Mouse (Mus musculus): ENCODE results near the gene Nova2. TPM values are rescaled to one million over a fixed set of nuclear protein-coding genes. Genes with fewer than 3 reads are reported as not detected.
A peak's percentile ranks its signal among the peaks of the same experiment; 100 is the strongest.

Nova2 gene
- polyA plus RNA-seq, 1 experiment from 2014 or later, result 0.19 TPM

- no peak for TF ChIP-seq CTCF (IDR thresholded peaks at IDR 0.05)
- H3K27me3 ChIP-seq, result no peaks in the 10 kb centered on the region
- POLR2A ChIA-PET, result no interaction called here
- in situ Hi-C loops (cut with MboI; ENCODE audit: low pct_unique_long_range_greater_than_20kb), result no loop called here
- ATAC-seq, result no peak
- DNase-seq (ENCODE audit: low read depth, low spot score), result no peak
- CTCF ChIA-PET, result no interaction called here
These were observed 75.5 kb downstream of the Nova2 start for GRCm38 (mm10) chr7:19001066-19001806.

GRCm38 (mm10) chr7:19001807-19002085, 76.1 kb downstream of the Nova2 start:
- ChIA-PET CTCF (no interaction called here), POLR2A (no interaction called here)
- ATAC-seq (no peak), DNase-seq (ENCODE audit: low read depth, low spot score) (no peak)
- in situ Hi-C loops (cut with MboI; ENCODE audit: low pct_unique_long_range_greater_than_20kb), result no loop called here
- H3K27me3 ChIP-seq, result no peaks in the 10 kb centered on the region
- no peak for TF ChIP-seq CTCF (IDR thresholded peaks at IDR 0.05)

GRCm38 (mm10) chr7:19002115-19002514, 76.4 kb downstream of the Nova2 start:
- no peak for TF ChIP-seq CTCF (IDR thresholded peaks at IDR 0.05)
- CTCF ChIA-PET, result no interaction called here
- DNase-seq (ENCODE audit: low read depth, low spot score), result no peak
- in situ Hi-C loops (cut with MboI; ENCODE audit: low pct_unique_long_range_greater_than_20kb), result no loop called here
- no peaks in the 10 kb centered on the region for H3K27me3 ChIP-seq
- POLR2A ChIA-PET, result interaction anchor here (0.9 to 1.6 kb wide), 3 partner anchors 11 to 93 kb away, joined by 3 to 5 read pairs (median 5); partner anchors contain the start of genes Foxa3 and Mypop
- no peak for ATAC-seq

- DNase-seq (ENCODE audit: low read depth, low spot score) (peak; percentile 74), ATAC-seq (peak; percentile 79)
- H3K27me3 ChIP-seq, result no peaks in the 10 kb centered on the region
- TF ChIP-seq CTCF (IDR thresholded peaks at IDR 0.05), result no peak
- in situ Hi-C loops (cut with MboI; ENCODE audit: low pct_unique_long_range_greater_than_20kb), result no loop called here
- CTCF ChIA-PET, result no interaction called here
- POLR2A ChIA-PET, result interaction anchor here (0.6 to 1.6 kb wide), 5 partner anchors 12 to 93 kb away, joined by 3 to 5 read pairs (median 4); partner anchors contain the start of genes Foxa3 and Mypop
These were observed 77.3 kb downstream of the Nova2 start for GRCm38 (mm10) chr7:19002848-19003498.

- in situ Hi-C loops (cut with MboI; ENCODE audit: low pct_unique_long_range_greater_than_20kb), result no loop called here
- ChIA-PET CTCF (interaction anchor here (1.1 to 1.3 kb wide), 2 partner anchors 24 to 111 kb away, joined by 3 to 4 read pairs; no protein-coding TSS in a partner anchor), POLR2A (interaction anchor here (1.6 kb wide), 1 partner anchor 13 kb away, joined by 5 read pairs; the partner anchor contains the start of gene Mypop)
- ATAC-seq (peak; percentile 34), DNase-seq (ENCODE audit: low read depth, low spot score) (no peak)
- H3K27me3 ChIP-seq, result no peaks in the 10 kb centered on the region
- no peak for TF ChIP-seq CTCF (IDR thresholded peaks at IDR 0.05)
These were observed 78.4 kb downstream of the Nova2 start, which contains the start of gene Irf2bp1 for GRCm38 (mm10) chr7:19003902-19004630. Irf2bp1 (plus strand) TSS chr7:19004044.

- peak; percentile 1 for ATAC-seq
These were observed 79.0 kb downstream of the Nova2 start for GRCm38 (mm10) chr7:19004631-19005079.

GRCm38 (mm10) chr7:19005417-19006121, 79.9 kb downstream of the Nova2 start:
- in situ Hi-C loops (cut with MboI; ENCODE audit: low pct_unique_long_range_greater_than_20kb), result no loop called here
- ChIA-PET POLR2A (interaction anchor here (0.6 kb wide), 1 partner anchor 111 kb away, joined by 6 read pairs; no protein-coding TSS in a partner anchor), CTCF (interaction anchor here (0.7 to 2.8 kb wide), 5 partner anchors 14 to 113 kb away, joined by 3 to 17 read pairs (median 4); partner anchors contain the start of genes Foxa3 and Sympk)
- H3K27me3 ChIP-seq, result no peaks in the 10 kb centered on the region
- TF ChIP-seq CTCF (IDR thresholded peaks at IDR 0.05), result no peak
- no peak for DNase-seq (ENCODE audit: low read depth, low spot score)
- no peak for ATAC-seq

More at GRCm38 (mm10) chr7:19004631-19005079, 79.0 kb downstream of the Nova2 start:
- in situ Hi-C loops (cut with MboI; ENCODE audit: low pct_unique_long_range_greater_than_20kb), result no loop called here
- no peak for TF ChIP-seq CTCF (IDR thresholded peaks at IDR 0.05)
- CTCF ChIA-PET, result interaction anchor here (0.7 to 1.3 kb wide), 3 partner anchors 24 to 112 kb away, joined by 3 to 4 read pairs (median 3); no protein-coding TSS in a partner anchor
- POLR2A ChIA-PET, result no interaction called here
- DNase-seq (ENCODE audit: low read depth, low spot score), result no peak
- no peaks in the 10 kb centered on the region for H3K27me3 ChIP-seq

- ATAC-seq (peak; percentile 29), DNase-seq (ENCODE audit: low read depth, low spot score) (no peak)
- ChIA-PET POLR2A (no interaction called here), CTCF (interaction anchor here (0.9 to 2.8 kb wide), 3 partner anchors 13 to 19 kb away, joined by 5 to 17 read pairs (median 6); partner anchors contain the start of genes Foxa3 and Sympk)
- H3K27me3 ChIP-seq, result no peaks in the 10 kb centered on the region
- in situ Hi-C loops (cut with MboI; ENCODE audit: low pct_unique_long_range_greater_than_20kb), result no loop called here
- no peak for TF ChIP-seq CTCF (IDR thresholded peaks at IDR 0.05)
These were observed 80.8 kb downstream of the Nova2 start for GRCm38 (mm10) chr7:19006476-19006875.

GRCm38 (mm10) chr7:19007026-19007977, 81.6 kb downstream of the Nova2 start:
- in situ Hi-C loops (cut with MboI; ENCODE audit: low pct_unique_long_range_greater_than_20kb), result no loop called here
- H3K27me3 ChIP-seq, result no peaks in the 10 kb centered on the region
- ChIA-PET CTCF (interaction anchor here (0.9 to 2.8 kb wide), 3 partner anchors 13 to 18 kb away, joined by 5 to 17 read pairs (median 6); partner anchors contain the start of genes Foxa3 and Sympk), POLR2A (interaction anchor here (0.6 kb wide), 1 partner anchor 33 kb away, joined by 3 read pairs; no protein-coding TSS in a partner anchor)
- DNase-seq (ENCODE audit: low read depth, low spot score) (no peak), ATAC-seq (no peak)
- no peak for TF ChIP-seq CTCF (IDR thresholded peaks at IDR 0.05)

All from Patski (cell line).